Mouse (Mus musculus) kidney, adult 2 months (tissue): ENCODE results near the gene Rhot1. TPM values are rescaled to one million over a fixed set of nuclear protein-coding genes. Genes with fewer than 3 reads are reported as not detected.

Experiments
- DNase-seq: peaks from one replicate; pipeline ENCODE4 v3.0.0; 2021
- H3K27ac ChIP-seq: fragments of 200-500 bp; 2 replicates; pipeline ENCODE4 v1.5.1; 2012; ENCODE audit warnings: low read depth, low read length, control low read depth, inconsistent platforms; ENCODE audit not compliant: insufficient read depth
- H3K27me3 ChIP-seq: fragments of 200-500 bp; replicated peaks from 2 replicates; pipeline ENCODE4 v1.6.1; 2012; ENCODE audit warnings: mild to moderate bottlenecking, moderate library complexity, low read length, inconsistent platforms; ENCODE audit not compliant: control insufficient read depth, insufficient read depth
- H3K36me3 ChIP-seq: fragments of 200-500 bp; 2 replicates; pipeline ENCODE4 v1.6.1; 2012; ENCODE audit warnings: mild to moderate bottlenecking, moderate library complexity, low read length, inconsistent platforms; ENCODE audit not compliant: control insufficient read depth, insufficient read depth
- H3K4me1 ChIP-seq: fragments of 200-500 bp; 2 replicates; pipeline ENCODE4 v1.6.1; 2011; ENCODE audit warnings: low read length; ENCODE audit not compliant: control insufficient read depth, insufficient read depth
- H3K4me3 ChIP-seq: fragments of 200-500 bp; 2 replicates; pipeline ENCODE4 v1.5.1; 2011; ENCODE audit warnings: mild to moderate bottlenecking, low read depth, low read length, control low read depth; ENCODE audit not compliant: insufficient read depth
- CTCF ChIP-seq: fragments of 200-500 bp; conservative IDR thresholded peaks from 2 replicates; pipeline ENCODE4 v1.5.1; 2011; ENCODE audit warnings: low read depth, mild to moderate bottlenecking, control low read depth, low read length, moderate library complexity, mixed read lengths; ENCODE audit not compliant: insufficient read depth, insufficient read length
- POLR2A ChIP-seq: fragments of 200-500 bp; IDR thresholded peaks from one replicate; pipeline ENCODE4 v1.6.1; 2011; ENCODE audit warnings: low read depth, low read length, control low read depth
- WGBS: fragments of 180-500 bp; shearing (Covaris S2); methylation state at CpG from one replicate; pipeline ENCODE4 v1.1.7; 2018; 5-methylcytosine and 5-hydroxymethylcytosine counted together
- polyA plus RNA-seq: library from polyadenylated mRNA; depleted of rRNA; stranded (reverse); fragments of >200 nt; gene quantifications from 2 replicates; pipeline ENCODE4 v1.2.3, GENCODE M21; 2012

The Rhot1 gene
- polyA plus RNA-seq, 1 experiment: 18.3 TPM

GRCm38 (mm10) chr11:80284641-80285040 lies 75.8 kb downstream of the Rhot1 start:
- Histone ChIP-seq H3K27me3 (no peaks in the 10 kb centered on the region), H3K27ac (no peak overlapping the region), H3K4me1 (no peaks in the 10 kb centered on the region), H3K36me3 (no peaks in the 10 kb centered on the region), H3K4me3 (no peak overlapping the region)
- DNase-seq: no peak
- 51% methylated on average over 6 of the region's 6 CpGs for WGBS
- TF ChIP-seq POLR2A: no peak
- TF ChIP-seq CTCF: no peak

- TF ChIP-seq POLR2A (no peak), CTCF (peak; percentile 91)
- H3K27me3 ChIP-seq: no peaks in the 10 kb centered on the region
Measured at GRCm38 (mm10) chr11:80287150-80287549, 78.3 kb downstream of the Rhot1 start.

GRCm38 (mm10) chr11:80289701-80290445 lies 81.1 kb downstream of the Rhot1 start:
- no peaks in the 10 kb centered on the region for H3K4me1 ChIP-seq
- H3K27ac ChIP-seq: no peak overlapping the region
- H3K4me3 ChIP-seq: peak overlapping the region; percentile 34
- whole genome bisulfite sequencing: 2% methylated on average over 23 of the region's 23 CpGs
- H3K27me3 ChIP-seq: no peaks in the 10 kb centered on the region
- no peaks in the 10 kb centered on the region for H3K36me3 ChIP-seq
- no peak for TF ChIP-seq CTCF
- no peak for TF ChIP-seq POLR2A
- DNase-seq: peak; percentile 52

More at GRCm38 (mm10) chr11:80287150-80287549, 78.3 kb downstream of the Rhot1 start:
- DNase-seq: peak; percentile 71
- Histone ChIP-seq H3K4me3 (no peak overlapping the region), H3K36me3 (no peaks in the 10 kb centered on the region), H3K27ac (no peak overlapping the region), H3K4me1 (no peaks in the 10 kb centered on the region)
- 17% methylated on average over 5 of the region's 5 CpGs for WGBS

- no peak overlapping the region for H3K27ac ChIP-seq
- no peaks in the 10 kb centered on the region for H3K4me1 ChIP-seq
- no peak for DNase-seq
- no peaks in the 10 kb centered on the region for H3K36me3 ChIP-seq
- no peaks in the 10 kb centered on the region for H3K27me3 ChIP-seq
- TF ChIP-seq CTCF: no peak
- 80% methylated on average over 2 of the region's 2 CpGs for WGBS
- H3K4me3 ChIP-seq: no peak overlapping the region
Measured at GRCm38 (mm10) chr11:80291004-80291403, 82.2 kb downstream of the Rhot1 start.

GRCm38 (mm10) chr11:80292463-80292862 lies 83.6 kb downstream of the Rhot1 start:
- no peak for DNase-seq
- Histone ChIP-seq H3K36me3 (no peaks in the 10 kb centered on the region), H3K27ac (no peak overlapping the region), H3K27me3 (no peaks in the 10 kb centered on the region), H3K4me3 (no peak overlapping the region), H3K4me1 (no peaks in the 10 kb centered on the region)
- 65% methylated on average over 7 of the region's 7 CpGs for WGBS
- TF ChIP-seq POLR2A (no peak), CTCF (no peak)

- Histone ChIP-seq H3K4me3 (no peak overlapping the region), H3K4me1 (no peaks in the 10 kb centered on the region), H3K27me3 (no peaks in the 10 kb centered on the region), H3K27ac (no peak overlapping the region), H3K36me3 (no peaks in the 10 kb centered on the region)
- DNase-seq: peak; percentile 18
- WGBS: 20% methylated on average over 9 of the region's 9 CpGs
- TF ChIP-seq POLR2A (no peak), CTCF (no peak)
Measured at GRCm38 (mm10) chr11:80295066-80295465, 86.2 kb downstream of the Rhot1 start.

GRCm38 (mm10) chr11:80295785-80296184 lies 87.0 kb downstream of the Rhot1 start:
- no peaks in the 10 kb centered on the region for H3K36me3 ChIP-seq
- no peak for TF ChIP-seq POLR2A
- TF ChIP-seq CTCF: no peak
- WGBS: 35% methylated on average over 14 of the region's 14 CpGs
- no peak for DNase-seq
- H3K4me1 ChIP-seq: no peaks in the 10 kb centered on the region; the same call in 1 of the 2 replicates
- H3K4me3 ChIP-seq: no peak overlapping the region
- H3K27ac ChIP-seq: no peak overlapping the region
- H3K27me3 ChIP-seq: peaks cover 1% of the 10 kb centered on the region; the same call in 1 of the 2 replicates
